Mouse (Mus musculus) layer of hippocampus, postnatal 14 days (tissue): ENCODE data around the gene Dapp1. TPM values are rescaled to one million over a fixed set of nuclear protein-coding genes. Genes with fewer than 3 reads are reported as not detected.
"Not testable (repeated sequence)": the region's sequence is repeated elsewhere in the genome, so short reads cannot be mapped to it uniquely, and the experiment has no call there.

Source experiments
- DNase-seq, 2 experiments: peaks; one replicate each; pipeline ENCODE4 v3.0.0; 2021 to 2022; ENCODE audit warnings: low spot score in 2 of 2, mixed read lengths in 1 of 2
- total RNA-seq, 2 experiments: library from RNA; stranded (reverse); gene quantifications; 2 replicates each; pipeline ENCODE4 v1.2.3; 2021

Dapp1 gene
- total RNA-seq, 2 experiments from 2014 or later: 3.6 to 5.3 TPM

- no peak for DNase-seq
These were observed 11.0 kb upstream of the Dapp1 start for GRCm38 (mm10) chr3:137992366-137992765.

GRCm38 (mm10) chr3:137991183-137991582 is 9.8 kb upstream of the Dapp1 start:
- DNase-seq: peak; percentile 56 to 75

DNA sequence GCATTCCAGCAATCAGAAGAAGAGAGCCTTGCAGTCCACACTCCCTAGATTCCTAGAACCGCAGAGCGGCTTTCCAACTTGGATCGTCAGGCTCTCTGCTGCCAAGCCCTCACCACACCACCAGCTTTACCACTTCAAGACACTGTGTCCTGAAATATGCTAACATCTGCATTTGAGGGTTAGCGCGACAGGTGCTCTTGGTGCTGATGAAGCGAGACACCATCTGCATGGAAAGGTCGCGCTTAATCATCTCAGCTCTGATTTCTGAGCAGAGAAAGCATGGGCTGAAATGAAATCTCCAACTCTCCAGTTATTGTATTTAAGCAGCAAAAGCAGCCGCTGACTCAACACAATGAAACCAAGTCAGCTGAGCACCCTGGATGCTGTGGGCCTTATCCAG is 8.1 kb upstream of the Dapp1 start:
- DNase-seq: no peak

DNA sequence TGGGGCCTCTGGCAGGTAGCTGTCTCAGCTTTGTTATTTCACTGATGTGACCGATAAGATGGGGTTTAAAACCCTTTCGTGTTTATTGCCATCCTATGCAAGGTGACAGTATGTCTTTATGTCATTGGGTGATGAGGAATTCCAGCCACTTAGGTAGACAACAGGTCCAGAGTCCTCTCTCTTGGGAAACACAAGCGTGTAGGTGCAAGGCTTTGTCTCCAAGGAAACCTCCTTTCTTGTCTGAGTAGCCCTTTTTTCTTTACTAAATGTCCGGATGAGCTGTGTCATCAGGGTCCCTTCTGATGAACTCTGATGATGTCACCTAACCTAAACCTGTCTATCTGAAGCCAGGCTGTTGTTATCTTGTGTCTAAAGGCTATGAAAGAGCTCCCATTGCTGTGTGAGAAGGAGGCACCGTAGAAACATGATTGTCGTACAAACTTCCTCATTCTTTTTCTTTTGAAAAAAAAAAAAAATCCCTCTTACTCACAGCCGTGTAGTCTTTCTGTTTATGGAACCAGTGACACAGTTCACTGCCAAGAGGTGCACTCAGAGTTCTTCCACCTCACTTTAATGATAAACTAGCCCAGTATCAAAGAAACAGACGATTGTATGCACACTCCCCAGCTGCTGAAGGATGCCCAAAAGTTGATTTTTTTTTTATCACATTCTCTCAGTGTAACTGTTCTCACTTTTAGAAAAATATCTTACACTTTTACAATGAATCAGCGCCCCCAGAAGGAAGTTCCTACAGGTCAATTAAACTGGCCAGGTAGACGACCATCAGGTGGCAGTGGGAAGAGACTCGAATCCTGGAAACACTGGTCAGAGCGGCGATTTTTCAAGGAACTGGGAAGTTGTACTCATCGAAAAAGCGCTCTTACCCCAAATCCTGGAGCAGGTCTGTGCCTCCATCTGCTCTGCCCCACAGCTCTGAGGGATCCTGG is 637 bp downstream of the Dapp1 start:
- no peak for DNase-seq

DNA sequence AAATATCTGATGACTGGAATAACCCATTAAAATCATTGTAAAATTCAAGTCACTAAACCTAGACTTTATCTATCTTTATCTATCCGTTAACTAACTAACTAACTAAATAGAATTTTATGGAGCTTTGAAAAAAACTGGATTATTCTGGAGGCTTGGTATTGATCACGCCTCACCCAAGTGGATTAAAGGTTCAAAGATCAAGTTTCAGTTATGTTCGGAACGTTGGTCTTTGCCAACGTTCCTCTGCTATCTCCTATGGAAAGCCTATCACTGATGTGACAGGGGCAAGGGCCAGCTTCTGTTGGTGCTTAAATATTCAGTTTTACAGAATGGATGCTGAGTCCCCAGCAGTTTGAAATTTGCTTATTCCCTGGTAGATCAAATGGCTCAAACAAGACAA is 3.1 kb downstream of the Dapp1 start:
- no peak for DNase-seq

- DNase-seq: peak; percentile 31 to 66
These were observed 3.7 kb downstream of the Dapp1 start for GRCm38 (mm10) chr3:137977629-137978041.

DNA sequence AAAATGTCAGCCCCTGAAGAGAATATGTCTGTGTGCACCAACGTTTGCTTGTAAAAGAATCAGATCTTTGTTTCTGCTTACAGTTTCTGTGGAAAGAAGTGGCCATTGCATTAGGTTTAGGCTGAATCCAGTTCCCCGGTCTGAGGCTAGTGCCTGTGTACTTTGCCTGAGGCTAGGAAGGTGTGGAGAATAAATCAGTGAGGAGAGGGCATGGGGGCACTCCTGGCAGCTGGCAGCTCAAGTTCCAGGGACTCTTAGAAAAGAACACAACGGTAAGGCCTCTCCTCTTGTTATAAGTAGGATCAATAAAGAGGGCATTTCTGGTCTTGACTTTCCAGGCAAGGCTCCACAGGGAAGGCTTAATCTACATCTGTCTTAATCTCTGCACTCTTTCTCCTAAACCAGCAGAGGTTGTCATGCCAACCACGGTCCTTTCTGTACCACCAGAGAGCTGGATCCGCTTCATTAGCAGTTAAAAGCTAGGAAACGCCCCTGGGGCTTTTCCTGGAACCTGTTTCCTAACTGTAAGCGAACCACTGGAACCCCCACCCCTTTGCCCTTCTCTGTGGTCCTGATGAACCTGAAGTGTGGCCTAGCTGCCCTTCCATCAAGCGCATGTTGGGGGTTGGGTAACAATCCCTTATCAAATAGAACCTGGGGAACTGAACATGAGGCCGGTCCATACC is 4.3 kb downstream of the Dapp1 start:
- no peak for DNase-seq

DNA sequence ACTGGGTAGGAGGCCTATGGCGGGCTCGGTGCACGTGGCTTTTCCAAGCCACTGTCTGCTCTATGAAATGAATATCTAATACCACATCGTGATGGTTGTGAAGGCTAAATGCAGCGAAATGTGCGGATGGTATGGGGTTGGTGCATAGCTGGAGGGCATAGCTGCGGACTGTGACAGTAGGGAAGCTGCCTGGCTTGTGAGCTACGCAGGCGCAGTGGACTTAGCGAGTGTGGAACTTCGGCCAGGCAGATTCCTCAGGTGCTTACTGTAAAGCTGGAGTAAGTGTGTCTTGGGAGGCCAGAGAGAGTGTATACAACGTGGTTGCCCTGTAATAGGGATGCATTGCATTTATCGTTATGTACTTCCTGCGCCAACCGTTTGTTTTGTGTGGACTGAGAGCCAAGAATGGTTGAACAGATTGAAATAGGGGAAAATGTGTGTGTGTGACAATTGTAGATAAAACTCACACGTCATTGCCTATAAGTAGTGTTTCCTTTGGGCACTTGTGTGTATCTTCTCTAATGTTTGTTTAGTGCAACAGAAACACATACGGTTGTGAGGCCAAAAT is 5.4 kb downstream of the Dapp1 start:
- no peak for DNase-seq

- no peak for DNase-seq
These were observed 5.9 kb downstream of the Dapp1 start for GRCm38 (mm10) chr3:137975435-137975834.

DNA sequence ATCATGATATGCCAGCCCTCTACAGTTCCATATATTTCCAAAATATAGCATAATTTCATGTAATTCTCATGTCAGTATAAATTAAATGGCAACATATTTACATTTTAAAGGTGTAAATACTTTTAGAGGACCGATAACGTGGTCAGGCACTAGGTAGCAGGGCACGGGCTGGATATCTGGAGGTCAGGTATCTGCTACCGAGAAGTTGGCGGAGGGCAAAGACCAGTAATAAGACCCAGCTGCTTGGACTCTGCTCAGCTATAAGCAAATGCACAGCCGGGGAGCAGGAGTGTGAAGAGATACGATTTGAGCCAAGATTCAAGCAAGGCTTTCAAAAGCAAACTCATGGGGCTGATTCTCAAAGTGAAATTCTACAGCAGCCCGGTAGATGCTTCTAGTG is 7.0 kb downstream of the Dapp1 start:
- DNase-seq: no peak

DNA sequence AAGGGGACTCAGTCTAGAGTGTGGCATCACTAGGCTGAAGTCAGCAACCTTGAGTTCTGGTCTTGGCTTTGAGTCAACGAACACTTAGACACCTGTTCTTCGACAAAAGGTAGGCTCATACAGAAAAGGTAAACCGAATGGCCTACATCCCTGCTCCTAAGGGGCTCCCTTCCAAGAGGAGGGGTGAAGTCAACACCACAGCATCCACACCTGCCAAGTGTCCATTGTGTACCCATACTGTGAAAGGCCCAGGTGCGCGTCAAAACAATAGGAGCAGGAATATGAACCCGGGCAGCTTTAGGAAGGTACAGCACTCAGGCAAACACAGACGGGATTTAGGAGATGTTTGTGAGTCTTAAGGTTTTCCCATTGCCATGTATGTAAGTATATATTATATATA is 8.4 kb downstream of the Dapp1 start:
- no peak for DNase-seq

DNA sequence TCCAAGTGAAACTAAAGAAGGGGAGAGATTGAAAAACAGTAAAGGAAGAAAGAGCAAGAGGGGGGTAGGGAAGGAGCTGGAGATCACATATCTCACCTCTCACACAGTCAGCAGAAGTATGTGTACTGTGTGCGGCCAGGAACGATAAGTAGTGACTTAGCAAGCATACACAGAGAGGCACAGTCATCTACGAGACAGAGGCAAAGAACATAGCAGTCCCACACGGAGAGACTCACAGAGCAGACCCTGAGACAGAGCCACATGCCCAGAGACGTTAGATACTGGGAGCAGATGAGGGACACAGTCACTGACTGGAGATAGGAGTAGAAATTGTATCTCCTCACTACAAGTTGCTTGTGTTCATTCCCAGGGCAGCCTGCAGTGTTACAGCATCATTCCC is 9.1 kb downstream of the Dapp1 start:
- DNase-seq: no peak

GRCm38 (mm10) chr3:137969951-137970350 is 11.4 kb downstream of the Dapp1 start:
- no peak for DNase-seq

- no peak for DNase-seq
These were observed 12.4 kb downstream of the Dapp1 start for GRCm38 (mm10) chr3:137968820-137969486.

DNA sequence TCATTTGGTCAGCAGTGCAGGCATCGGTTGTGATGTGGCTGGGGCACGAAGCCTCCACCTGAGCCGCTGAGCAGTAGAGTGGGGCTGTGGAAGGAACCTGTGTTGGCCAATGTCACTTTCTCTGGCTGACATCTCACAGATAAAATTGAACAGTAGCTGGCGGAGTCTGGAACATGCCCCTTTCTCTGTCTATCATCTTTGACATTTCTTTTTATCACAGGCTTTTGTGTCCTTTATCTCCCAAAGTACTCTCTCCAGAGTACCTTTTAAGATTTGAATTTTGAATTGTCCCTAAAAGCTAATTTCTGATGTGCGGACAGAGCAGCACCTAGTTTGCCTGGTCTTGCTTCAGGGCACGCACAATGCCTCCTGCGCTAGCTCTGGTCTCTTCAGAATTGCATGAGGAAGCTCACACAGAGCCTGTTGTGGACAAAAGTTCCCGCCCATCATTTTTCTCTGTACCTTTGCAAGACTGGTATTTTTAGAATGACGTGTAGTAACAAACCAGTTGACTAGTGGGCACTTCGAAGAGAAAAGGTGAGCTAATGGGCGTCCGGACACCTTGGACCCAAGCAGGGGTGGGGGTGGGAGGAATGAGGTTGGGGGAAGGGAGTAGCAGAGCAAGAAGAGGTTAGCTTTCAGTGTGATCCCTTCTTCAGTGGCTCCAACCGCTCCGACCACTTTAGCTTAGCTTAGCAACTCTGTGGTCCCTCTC is 13.1 kb downstream of the Dapp1 start:
- no peak for DNase-seq

DNA sequence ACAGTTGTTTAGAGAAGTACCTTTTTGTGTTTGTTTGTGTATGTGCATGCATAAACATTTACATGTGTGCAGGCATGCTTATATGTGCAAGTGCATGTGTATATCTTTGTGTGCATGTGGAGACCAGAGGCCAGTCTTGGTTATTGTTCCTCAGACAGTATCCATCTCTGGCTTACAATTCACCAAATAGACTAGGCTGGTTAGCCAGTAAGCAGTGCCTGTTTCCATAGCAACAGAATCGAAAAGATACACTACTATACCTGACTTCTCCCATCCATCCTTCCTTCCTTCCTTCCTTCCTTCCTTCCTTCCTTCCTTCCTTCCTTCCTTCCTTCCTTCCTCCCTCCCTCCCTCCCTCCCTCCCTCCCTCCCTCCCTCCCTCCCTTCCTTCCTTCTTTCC is 17.3 kb downstream of the Dapp1 start:
- not testable (repeated sequence) for DNase-seq

DNA sequence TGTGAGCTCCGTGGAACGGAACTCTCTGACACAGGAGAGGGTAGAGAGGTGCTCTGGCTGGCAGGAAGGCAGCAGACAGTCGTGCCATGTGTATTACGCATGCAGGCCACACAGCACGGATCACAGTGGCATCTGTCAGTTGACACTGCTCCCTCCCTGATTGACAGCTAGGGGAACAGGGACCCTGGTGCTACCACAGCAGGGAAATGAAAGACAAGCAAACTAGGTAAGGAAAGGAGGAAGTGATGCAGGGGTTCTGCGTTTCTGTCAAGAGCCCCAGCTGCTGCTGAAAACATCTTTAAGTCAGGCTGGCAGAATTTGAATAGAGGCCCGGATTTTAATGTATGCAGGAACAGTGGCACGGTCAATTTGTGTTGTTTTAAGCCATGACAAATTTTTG is 17.8 kb downstream of the Dapp1 start:
- no peak for DNase-seq

GRCm38 (mm10) chr3:137961736-137962385 is 19.5 kb downstream of the Dapp1 start:
- no peak for DNase-seq

- no peak for DNase-seq
These were observed 21.9 kb downstream of the Dapp1 start for GRCm38 (mm10) chr3:137959456-137959855.

DNA sequence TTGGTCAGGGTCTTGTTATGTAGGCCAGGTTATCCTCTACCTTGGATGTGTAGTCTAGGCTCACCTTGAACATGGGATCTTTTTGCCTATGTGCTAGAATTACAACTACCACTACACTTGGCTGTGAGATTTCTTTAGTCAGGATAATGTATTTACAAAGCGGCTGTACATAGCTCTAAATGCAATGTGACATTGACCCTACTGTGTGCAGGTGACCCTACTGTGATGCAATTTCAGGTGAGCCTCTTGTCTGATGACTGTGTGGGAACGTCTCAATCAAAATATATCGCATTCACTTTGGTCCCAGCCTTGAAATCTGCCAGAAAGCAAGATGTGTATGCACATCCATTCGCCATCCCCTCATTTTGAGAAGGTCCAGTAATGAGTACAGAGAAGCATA is 23.0 kb downstream of the Dapp1 start:
- no peak for DNase-seq
